Mouse (Mus musculus): ENCODE data around the gene Eln. TPM values are rescaled to one million over a fixed set of nuclear protein-coding genes. Genes with fewer than 3 reads are reported as not detected.

The Eln gene
- polyA plus RNA-seq, 1 experiment from 2014 or later = 77.7 TPM

- Histone ChIP-seq H3K27ac (no peak overlapping the region), H3K9ac (ENCODE audit: low read depth, low read length) (no peak overlapping the region), H3K9me3 (replicated peaks; ENCODE audit: low read length) (no peaks in the 10 kb centered on the region), H3K36me3 (ENCODE audit: insufficient read depth, low read length) (no peaks in the 10 kb centered on the region), H3K4me3 (replicated peaks; ENCODE audit: low read depth, low read length) (no peak overlapping the region), H3K27me3 (ENCODE audit: insufficient read depth, low read length) (no peaks in the 10 kb centered on the region), H3K4me2 (ENCODE audit: low read length) (no peak overlapping the region), H3K4me1 (replicated peaks; ENCODE audit: insufficient read depth, low read length) (no peaks in the 10 kb centered on the region)
- ATAC-seq (replicated peaks; ENCODE audit: low FRiP score, low read depth) = no peak
- 65% methylated on average over 4 of the region's 4 CpGs for WGBS
- DNase-seq (ENCODE audit: low spot score) = no peak
- no peak for TF ChIP-seq CTCF (IDR thresholded peaks at IDR 0.05; ENCODE audit: low read depth)
Measured at GRCm38 (mm10) chr5:134725299-134725698, 21.8 kb downstream of the Eln start.

- Histone ChIP-seq H3K27ac (no peak overlapping the region), H3K36me3 (ENCODE audit: insufficient read depth, low read length) (no peaks in the 10 kb centered on the region), H3K4me2 (ENCODE audit: low read length) (no peak overlapping the region), H3K4me3 (replicated peaks; ENCODE audit: low read depth, low read length) (no peak overlapping the region), H3K9me3 (replicated peaks; ENCODE audit: low read length) (no peaks in the 10 kb centered on the region), H3K27me3 (ENCODE audit: insufficient read depth, low read length) (no peaks in the 10 kb centered on the region), H3K4me1 (replicated peaks; ENCODE audit: insufficient read depth, low read length) (no peaks in the 10 kb centered on the region), H3K9ac (ENCODE audit: low read depth, low read length) (no peak overlapping the region)
- no peak for ATAC-seq (replicated peaks; ENCODE audit: low FRiP score, low read depth)
- no peak for DNase-seq (ENCODE audit: low spot score)
- WGBS = 37% methylated on average over 4 of the region's 4 CpGs
- TF ChIP-seq CTCF (IDR thresholded peaks at IDR 0.05; ENCODE audit: low read depth) = no peak
Measured at GRCm38 (mm10) chr5:134720058-134720457, 27.1 kb downstream of the Eln start.

DNA sequence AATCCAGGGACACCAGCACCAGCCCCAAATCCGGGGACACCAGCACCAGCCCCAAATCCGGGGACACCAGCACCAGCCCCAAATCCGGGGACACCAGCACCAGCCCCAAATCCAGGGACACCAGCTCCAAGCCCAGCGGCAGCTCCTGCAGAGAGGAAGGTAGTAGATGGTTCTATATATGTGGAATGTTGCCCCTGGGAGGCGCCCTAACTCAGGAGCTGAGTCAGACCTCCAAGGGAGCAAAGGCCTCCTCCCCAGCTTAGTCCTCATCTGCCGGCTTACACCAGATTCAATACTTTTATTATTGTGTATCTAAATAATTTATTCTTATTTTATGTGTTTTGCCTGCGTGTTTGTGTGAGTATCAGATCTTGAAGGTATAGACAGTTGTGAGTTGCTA, 36.0 kb downstream of the Eln start:
- Histone ChIP-seq H3K9ac (ENCODE audit: low read depth, low read length) (no peak overlapping the region), H3K36me3 (ENCODE audit: insufficient read depth, low read length) (no peaks in the 10 kb centered on the region), H3K4me1 (replicated peaks; ENCODE audit: insufficient read depth, low read length) (no peaks in the 10 kb centered on the region), H3K9me3 (replicated peaks; ENCODE audit: low read length) (no peaks in the 10 kb centered on the region), H3K4me3 (replicated peaks; ENCODE audit: low read depth, low read length) (no peak overlapping the region), H3K4me2 (ENCODE audit: low read length) (no peak overlapping the region), H3K27ac (no peak overlapping the region), H3K27me3 (ENCODE audit: insufficient read depth, low read length) (no peaks in the 10 kb centered on the region)
- DNase-seq (ENCODE audit: low spot score) (peak; percentile 16), ATAC-seq (replicated peaks; ENCODE audit: low FRiP score, low read depth) (no peak)
- 67% methylated on average over 7 of the region's 7 CpGs for WGBS
- peak; percentile 21; the same call in 1 of the 2 replicates for TF ChIP-seq CTCF (IDR thresholded peaks at IDR 0.05; ENCODE audit: low read depth)

DNA sequence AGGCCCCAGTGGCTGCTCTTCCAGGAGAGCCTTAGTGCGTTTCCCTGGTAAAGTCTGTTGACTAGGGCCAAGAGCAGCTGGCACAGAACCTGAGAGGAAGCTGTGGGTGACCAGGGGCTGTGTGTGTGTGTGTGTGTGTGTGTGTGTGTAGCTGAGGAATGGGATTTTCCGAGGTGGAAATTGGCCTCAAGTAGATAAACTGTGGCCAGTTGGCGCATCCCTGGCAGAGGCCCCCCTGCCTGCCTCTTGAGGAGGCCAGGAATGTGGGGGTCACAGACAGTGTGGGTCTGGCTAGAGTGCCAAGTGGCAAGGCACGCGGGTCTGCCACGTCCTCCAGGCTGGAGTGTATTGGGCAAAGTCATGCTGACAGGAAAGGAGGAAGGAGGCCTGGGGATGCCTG, 37.8 kb downstream of the Eln start:
- Histone ChIP-seq H3K27ac (no peak overlapping the region), H3K4me2 (ENCODE audit: low read length) (no peak overlapping the region), H3K9me3 (replicated peaks; ENCODE audit: low read length) (no peaks in the 10 kb centered on the region), H3K4me3 (replicated peaks; ENCODE audit: low read depth, low read length) (no peak overlapping the region), H3K4me1 (replicated peaks; ENCODE audit: insufficient read depth, low read length) (no peaks in the 10 kb centered on the region), H3K36me3 (ENCODE audit: insufficient read depth, low read length) (no peaks in the 10 kb centered on the region), H3K9ac (ENCODE audit: low read depth, low read length) (no peak overlapping the region), H3K27me3 (ENCODE audit: insufficient read depth, low read length) (no peaks in the 10 kb centered on the region)
- no peak for DNase-seq (ENCODE audit: low spot score)
- no peak for TF ChIP-seq CTCF (IDR thresholded peaks at IDR 0.05; ENCODE audit: low read depth)
- 0 out of 2 replicates have a peak, but pooled peaks have one; percentile 19 for ATAC-seq (replicated peaks; ENCODE audit: low FRiP score, low read depth)
- WGBS = 31% methylated on average over 6 of the region's 6 CpGs

- Histone ChIP-seq H3K27ac (no peak overlapping the region), H3K4me3 (replicated peaks; ENCODE audit: low read depth, low read length) (no peak overlapping the region), H3K36me3 (ENCODE audit: insufficient read depth, low read length) (no peaks in the 10 kb centered on the region), H3K9me3 (replicated peaks; ENCODE audit: low read length) (no peaks in the 10 kb centered on the region), H3K9ac (ENCODE audit: low read depth, low read length) (no peak overlapping the region), H3K4me2 (ENCODE audit: low read length) (no peak overlapping the region), H3K4me1 (replicated peaks; ENCODE audit: insufficient read depth, low read length) (no peaks in the 10 kb centered on the region), H3K27me3 (ENCODE audit: insufficient read depth, low read length) (no peaks in the 10 kb centered on the region)
- DNase-seq (ENCODE audit: low spot score) (peak; percentile 79), ATAC-seq (replicated peaks; ENCODE audit: low FRiP score, low read depth) (peak; percentile 60; the same call in 1 of the 2 replicates)
- peak; percentile 89 for TF ChIP-seq CTCF (IDR thresholded peaks at IDR 0.05; ENCODE audit: low read depth)
Measured at GRCm38 (mm10) chr5:134704157-134704556, 43.0 kb downstream of the Eln start.

DNA sequence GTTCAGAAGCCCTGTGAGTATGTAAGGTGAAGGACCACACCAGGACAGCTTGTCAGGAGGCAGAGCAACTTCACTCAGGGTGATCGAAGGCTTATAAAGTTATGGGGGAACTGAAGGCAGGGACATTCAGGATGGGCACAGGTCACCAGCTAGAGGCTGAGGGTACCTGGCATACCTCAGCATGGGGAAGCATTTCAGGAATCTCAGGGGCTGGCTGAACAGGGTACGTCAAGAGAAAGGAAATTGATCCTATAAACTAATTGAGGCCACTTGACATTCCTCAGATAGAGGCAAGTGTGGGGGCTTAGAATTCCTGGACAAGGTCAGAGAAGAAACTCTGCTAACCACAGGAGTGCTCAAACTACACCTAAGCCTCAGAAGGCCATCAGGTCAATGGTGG, 51.6 kb downstream of the Eln start:
- 55% methylated on average over 2 of the region's 2 CpGs for WGBS
- no peak for TF ChIP-seq CTCF (IDR thresholded peaks at IDR 0.05; ENCODE audit: low read depth)
- Histone ChIP-seq H3K4me2 (ENCODE audit: low read length) (no peak overlapping the region), H3K27me3 (ENCODE audit: insufficient read depth, low read length) (no peaks in the 10 kb centered on the region), H3K9ac (ENCODE audit: low read depth, low read length) (no peak overlapping the region), H3K4me1 (replicated peaks; ENCODE audit: insufficient read depth, low read length) (no peaks in the 10 kb centered on the region), H3K4me3 (replicated peaks; ENCODE audit: low read depth, low read length) (no peak overlapping the region), H3K36me3 (ENCODE audit: insufficient read depth, low read length) (no peaks in the 10 kb centered on the region), H3K9me3 (replicated peaks; ENCODE audit: low read length) (no peaks in the 10 kb centered on the region), H3K27ac (no peak overlapping the region)
- no peak for ATAC-seq (replicated peaks; ENCODE audit: low FRiP score, low read depth)
- DNase-seq (ENCODE audit: low spot score) = no peak

GRCm38 (mm10) chr5:134695082-134695481, 52.0 kb downstream of the Eln start:
- no peak overlapping the region for H3K27ac ChIP-seq
- no peak; the same call in 1 of the 2 replicates for TF ChIP-seq CTCF (IDR thresholded peaks at IDR 0.05; ENCODE audit: low read depth)
- H3K9me3 ChIP-seq (replicated peaks; ENCODE audit: low read length) = no peaks in the 10 kb centered on the region
- no peak overlapping the region for H3K4me2 ChIP-seq (ENCODE audit: low read length)
- H3K4me3 ChIP-seq (replicated peaks; ENCODE audit: low read depth, low read length) = no peak overlapping the region
- WGBS = 14% methylated on average over 2 of the region's 2 CpGs
- H3K4me1 ChIP-seq (replicated peaks; ENCODE audit: insufficient read depth, low read length) = no peaks in the 10 kb centered on the region
- H3K9ac ChIP-seq (ENCODE audit: low read depth, low read length) = no peak overlapping the region
- H3K36me3 ChIP-seq (ENCODE audit: insufficient read depth, low read length) = no peaks in the 10 kb centered on the region
- H3K27me3 ChIP-seq (ENCODE audit: insufficient read depth, low read length) = no peaks in the 10 kb centered on the region
- no peak for ATAC-seq (replicated peaks; ENCODE audit: low FRiP score, low read depth)
- DNase-seq (ENCODE audit: low spot score) = no peak

Data from kidney, postnatal 0 days (tissue).